ENCODE assay signal across 23 mouse cellular contexts in genomic region chr12:44274125-44274835, GRCm38 (mm10). TPM values are rescaled to one million over a fixed set of nuclear protein-coding genes. Genes with fewer than 3 reads are reported as not detected.
DNase-seq lines count a peak whose midpoint lies in the region; ATAC-seq lines count a peak whose summit lies in the region.
"Had no signal": no experiment of that assay in that cellular context is flagged by ENCODE, and none has a peak within 500 bp of the region (broad histone marks: within the 10 kb centered on the region; RNA-seq: fewer than 3 reads in every experiment).

No protein-coding gene starts in this region.

- no peaks in the 10 kb centered on the region for H3K9me3 ChIP-seq in liver, embryonic 16.5 days (replicated peaks; ENCODE audit: control insufficient read depth, low read length)
- no peaks in the 10 kb centered on the region for H3K9me3 ChIP-seq in kidney, embryonic 16.5 days (ENCODE audit: low read length)
- H3K9me3 ChIP-seq in hindbrain, embryonic 12.5 days (replicated peaks): no peaks in the 10 kb centered on the region
- H3K9me3 ChIP-seq: forebrain, embryonic 10.5 days; hindbrain, embryonic 13.5 days; limb, embryonic 12.5 days; megakaryocyte, embryonic 14.5 days; midbrain, embryonic 15.5 days; neural tube, embryonic 12.5 days had no signal

- H3K36me3 ChIP-seq in liver, embryonic 16.5 days (ENCODE audit: control insufficient read depth, insufficient read depth): no peaks in the 10 kb centered on the region
- H3K36me3 ChIP-seq in kidney, embryonic 16.5 days (ENCODE audit: insufficient read depth, low read length): no peaks in the 10 kb centered on the region
- peaks cover 6% of the 10 kb centered on the region; the same call in 1 of the 2 replicates for H3K36me3 ChIP-seq in hindbrain, embryonic 12.5 days
- H3K36me3 ChIP-seq: forebrain, embryonic 10.5 days; midbrain, embryonic 15.5 days; neural tube, embryonic 12.5 days had no signal

- DNase-seq in kidney, adult 18-20 months: peak; percentile 18
- no peak for DNase-seq in kidney, postnatal 4 days
- DNase-seq in liver: no peak
- DNase-seq in yolk sac, embryonic 10.5 days (ENCODE audit: low spot score): peak; percentile 54
- no peak for DNase-seq in embryo, embryonic 11 days
- DNase-seq: adrenal gland, postnatal 25 days; cerebellum, postnatal 10 days; gastrocnemius, postnatal 14 days; heart, adult 18-20 months; lung, postnatal 10 days; right cerebral cortex, postnatal 14 days had no signal

- ATAC-seq in liver, embryonic 16.5 days (ENCODE audit: low read depth): no peak
- ATAC-seq in kidney, embryonic 16.5 days (ENCODE audit: low FRiP score, low TSS enrichment): no peak
- ATAC-seq in hindbrain, embryonic 12.5 days (ENCODE audit: low FRiP score): no peak
- ATAC-seq: activated CD4-positive, CD25-positive, alpha-beta regulatory T cell, adult 4 months; forebrain, embryonic 16.5 days; midbrain, embryonic 15.5 days had no signal

- peak overlapping the region; percentile 63 for H3K27ac ChIP-seq in liver, embryonic 16.5 days (ENCODE audit: low read length)
- 0 out of 2 replicates have a peak overlapping the region, but pooled peaks have one; percentile 18 for H3K27ac ChIP-seq in kidney, embryonic 16.5 days (ENCODE audit: low read length)
- no peak overlapping the region for H3K27ac ChIP-seq in hindbrain, embryonic 12.5 days
- H3K27ac ChIP-seq: forebrain, embryonic 10.5 days; hindbrain, embryonic 13.5 days; layer of hippocampus, adult 2 months; limb, embryonic 12.5 days; midbrain, embryonic 15.5 days; neural tube, embryonic 12.5 days had no signal

- H3K4me3 ChIP-seq in liver, embryonic 16.5 days (ENCODE audit: low read depth, low read length): no peak overlapping the region
- H3K4me3 ChIP-seq in kidney, embryonic 16.5 days (ENCODE audit: low read length): no peak overlapping the region
- H3K4me3 ChIP-seq in hindbrain, embryonic 12.5 days: no peak overlapping the region
- H3K4me3 ChIP-seq: forebrain, embryonic 10.5 days; hindbrain, embryonic 13.5 days; layer of hippocampus, adult 2 months; limb, embryonic 12.5 days; megakaryocyte, embryonic 14.5 days; midbrain, embryonic 15.5 days; neural tube, embryonic 12.5 days had no signal

- H3K4me1 ChIP-seq in liver, embryonic 16.5 days (ENCODE audit: control insufficient read depth, low read depth, low read length): peaks cover 4% of the 10 kb centered on the region
- H3K4me1 ChIP-seq in kidney, embryonic 16.5 days (ENCODE audit: insufficient read depth, low read length): peaks cover 11% of the 10 kb centered on the region; the same call in 1 of the 2 replicates
- H3K4me1 ChIP-seq in hindbrain, embryonic 12.5 days: no peaks in the 10 kb centered on the region

- H3K4me2 ChIP-seq in liver, embryonic 16.5 days (ENCODE audit: low read depth, low read length): no peak overlapping the region
- no peak overlapping the region for H3K4me2 ChIP-seq in kidney, embryonic 16.5 days (replicated peaks; ENCODE audit: low read depth, low read length)
- H3K4me2 ChIP-seq in hindbrain, embryonic 12.5 days (replicated peaks): no peak overlapping the region
- H3K4me2 ChIP-seq: hindbrain, embryonic 13.5 days; limb, embryonic 12.5 days; midbrain, embryonic 15.5 days; neural tube, embryonic 12.5 days had no signal

- WGBS in liver, embryonic 16.5 days (ENCODE audit: insufficient replicate concordance): 70% methylated on average over 6 of the region's 6 CpGs
- 90% methylated on average over 6 of the region's 6 CpGs for WGBS in kidney, embryonic 16.5 days
- 93% methylated on average over 6 of the region's 6 CpGs for WGBS in hindbrain, embryonic 12.5 days

- no peaks in the 10 kb centered on the region for H3K27me3 ChIP-seq in liver, embryonic 16.5 days (ENCODE audit: control insufficient read depth, insufficient read depth, low read depth, low read length)
- no peaks in the 10 kb centered on the region for H3K27me3 ChIP-seq in kidney, embryonic 16.5 days (ENCODE audit: insufficient read depth, low read length)
- no peaks in the 10 kb centered on the region for H3K27me3 ChIP-seq in hindbrain, embryonic 12.5 days
- H3K27me3 ChIP-seq: hindbrain, embryonic 13.5 days; limb, embryonic 12.5 days; megakaryocyte, embryonic 14.5 days; midbrain, embryonic 15.5 days; neural tube, embryonic 12.5 days had no signal

- H3K9ac ChIP-seq in liver, embryonic 16.5 days (ENCODE audit: low read depth, low read length): no peak overlapping the region
- H3K9ac ChIP-seq in kidney, embryonic 16.5 days (replicated peaks; ENCODE audit: low read length): no peak overlapping the region
- H3K9ac ChIP-seq in hindbrain, embryonic 12.5 days: no peak overlapping the region
- H3K9ac ChIP-seq: hindbrain, embryonic 13.5 days; limb, embryonic 12.5 days; midbrain, embryonic 15.5 days; neural tube, embryonic 12.5 days had no signal

RNA-seq across cellular contexts. Expression of gene Pnpla8, which starts 53.1 kb away (rescaled TPM):
- 27.4 and 32.6 TPM in 2 replicates for polyA plus RNA-seq in liver, embryonic 16.5 days (2015; fragmentation: Nextera tagmentation; extraction: Ambion mirVana)
- polyA plus RNA-seq in kidney, embryonic 16.5 days (2015; fragmentation: Nextera tagmentation; extraction: Ambion mirVana): 78.0 and 81.1 TPM in 2 replicates
- polyA plus RNA-seq in hindbrain, embryonic 12.5 days (2016; fragmentation: Nextera tagmentation; extraction: Ambion mirVana): 97.0 and 99.1 TPM in 2 replicates

RNA-seq across cellular contexts. Expression of gene Nrcam, which starts 54.4 kb away (rescaled TPM):
- polyA plus RNA-seq in liver, embryonic 16.5 days (2015; fragmentation: Nextera tagmentation; extraction: Ambion mirVana): 0.13 and 0.14 TPM in 2 replicates
- 10.0 and 10.5 TPM in 2 replicates for polyA plus RNA-seq in kidney, embryonic 16.5 days (2015; fragmentation: Nextera tagmentation; extraction: Ambion mirVana)
- polyA plus RNA-seq in hindbrain, embryonic 12.5 days (2016; fragmentation: Nextera tagmentation; extraction: Ambion mirVana): 97.0 and 110 TPM in 2 replicates

Comparison
In these comparisons a context has a peak if more than half of its experiments do, and no peak if none do; other contexts are left out.
1. DNase-seq: peak in kidney, adult 18-20 months (single experiment) and yolk sac, embryonic 10.5 days (single experiment); none in kidney, postnatal 4 days (0 of 2), liver (single experiment) and embryo, embryonic 11 days (single experiment).